Mouse (Mus musculus): ENCODE measurements around the gene Scpep1. TPM values are rescaled to one million over a fixed set of nuclear protein-coding genes. Genes with fewer than 3 reads are reported as not detected.
"Not testable (repeated sequence)": the region's sequence is repeated elsewhere in the genome, so short reads cannot be mapped to it uniquely, and the experiment has no call there.

The Scpep1 gene
- total RNA-seq, 2 experiments from 2014 or later = 7.8 to 8.4 TPM

GRCm38 (mm10) chr11:88934089-88935000, 20.9 kb downstream of the Scpep1 start:
- no peak for ATAC-seq (replicated peaks; ENCODE audit: low FRiP score, low TSS enrichment, poor library complexity, severe bottlenecking)

GRCm38 (mm10) chr11:88933030-88933429, 22.2 kb downstream of the Scpep1 start:
- ATAC-seq (replicated peaks; ENCODE audit: low FRiP score, low TSS enrichment, poor library complexity, severe bottlenecking) = no peak

- ATAC-seq (replicated peaks; ENCODE audit: low FRiP score, low TSS enrichment, poor library complexity, severe bottlenecking) = no peak
Observed at GRCm38 (mm10) chr11:88931692-88932530, 23.4 kb downstream of the Scpep1 start.

- ATAC-seq (replicated peaks; ENCODE audit: low FRiP score, low TSS enrichment, poor library complexity, severe bottlenecking) = no peak
Observed at GRCm38 (mm10) chr11:88926566-88926965, 28.7 kb downstream of the Scpep1 start.

GRCm38 (mm10) chr11:88909388-88910036, 45.8 kb downstream of the Scpep1 start:
- no peak for ATAC-seq (replicated peaks; ENCODE audit: low FRiP score, low TSS enrichment, poor library complexity, severe bottlenecking)

- peak; percentile 88 for ATAC-seq (replicated peaks; ENCODE audit: low FRiP score, low TSS enrichment, poor library complexity, severe bottlenecking)
Observed at GRCm38 (mm10) chr11:88908557-88909211, 46.6 kb downstream of the Scpep1 start.

GRCm38 (mm10) chr11:88907886-88908285, 47.4 kb downstream of the Scpep1 start:
- ATAC-seq (replicated peaks; ENCODE audit: low FRiP score, low TSS enrichment, poor library complexity, severe bottlenecking) = no peak

GRCm38 (mm10) chr11:88905621-88906020, 49.6 kb downstream of the Scpep1 start:
- ATAC-seq (replicated peaks; ENCODE audit: low FRiP score, low TSS enrichment, poor library complexity, severe bottlenecking) = no peak

- no peak for ATAC-seq (replicated peaks; ENCODE audit: low FRiP score, low TSS enrichment, poor library complexity, severe bottlenecking)
Observed at GRCm38 (mm10) chr11:88904080-88904479, 51.2 kb downstream of the Scpep1 start.

- ATAC-seq (replicated peaks; ENCODE audit: low FRiP score, low TSS enrichment, poor library complexity, severe bottlenecking) = no peak
Observed at GRCm38 (mm10) chr11:88902762-88903161, 52.5 kb downstream of the Scpep1 start.

GRCm38 (mm10) chr11:88901341-88901802, 53.9 kb downstream of the Scpep1 start:
- ATAC-seq (replicated peaks; ENCODE audit: low FRiP score, low TSS enrichment, poor library complexity, severe bottlenecking) = no peak

- ATAC-seq (replicated peaks; ENCODE audit: low FRiP score, low TSS enrichment, poor library complexity, severe bottlenecking) = no peak
Observed at GRCm38 (mm10) chr11:88899561-88899960, 55.7 kb downstream of the Scpep1 start.

GRCm38 (mm10) chr11:88898380-88898763, 56.9 kb downstream of the Scpep1 start:
- ATAC-seq (replicated peaks; ENCODE audit: low FRiP score, low TSS enrichment, poor library complexity, severe bottlenecking) = no peak

- no peak for ATAC-seq (replicated peaks; ENCODE audit: low FRiP score, low TSS enrichment, poor library complexity, severe bottlenecking)
Observed at GRCm38 (mm10) chr11:88897624-88898379, 57.5 kb downstream of the Scpep1 start.

- ATAC-seq (replicated peaks; ENCODE audit: low FRiP score, low TSS enrichment, poor library complexity, severe bottlenecking) = not testable (repeated sequence)
Observed at GRCm38 (mm10) chr11:88895800-88896232, 59.4 kb downstream of the Scpep1 start.

GRCm38 (mm10) chr11:88895235-88895634, 60.0 kb downstream of the Scpep1 start:
- ATAC-seq (replicated peaks; ENCODE audit: low FRiP score, low TSS enrichment, poor library complexity, severe bottlenecking) = not testable (repeated sequence)

- not testable (repeated sequence) for ATAC-seq (replicated peaks; ENCODE audit: low FRiP score, low TSS enrichment, poor library complexity, severe bottlenecking)
Observed at GRCm38 (mm10) chr11:88894279-88894678, 61.0 kb downstream of the Scpep1 start.

- not testable (repeated sequence) for ATAC-seq (replicated peaks; ENCODE audit: low FRiP score, low TSS enrichment, poor library complexity, severe bottlenecking)
Observed at GRCm38 (mm10) chr11:88893501-88893900, 61.8 kb downstream of the Scpep1 start.

Measured in megakaryocyte-erythroid progenitor cell, adult 5-6 weeks (primary cell).